Mouse (Mus musculus) cortical plate, adult 2 months (tissue): ENCODE data around the gene Lsm2.

ENCODE experiments used
- CTCF ChIP-seq: fragments of 200-500 bp; IDR thresholded peaks from 2 replicates; pipeline ENCODE4 v1.5.1; 2011; ENCODE audit warnings: mild to moderate bottlenecking, control low read depth, low read length; ENCODE audit not compliant: insufficient read depth; ENCODE audit errors: extremely low read depth
- POLR2A ChIP-seq: fragments of 200-500 bp; IDR thresholded peaks from 2 replicates; pipeline ENCODE4 v1.6.1; 2011; ENCODE audit warnings: mild to moderate bottlenecking, low read length, control low read depth; ENCODE audit not compliant: insufficient read depth; ENCODE audit errors: extremely low read depth

DNA sequence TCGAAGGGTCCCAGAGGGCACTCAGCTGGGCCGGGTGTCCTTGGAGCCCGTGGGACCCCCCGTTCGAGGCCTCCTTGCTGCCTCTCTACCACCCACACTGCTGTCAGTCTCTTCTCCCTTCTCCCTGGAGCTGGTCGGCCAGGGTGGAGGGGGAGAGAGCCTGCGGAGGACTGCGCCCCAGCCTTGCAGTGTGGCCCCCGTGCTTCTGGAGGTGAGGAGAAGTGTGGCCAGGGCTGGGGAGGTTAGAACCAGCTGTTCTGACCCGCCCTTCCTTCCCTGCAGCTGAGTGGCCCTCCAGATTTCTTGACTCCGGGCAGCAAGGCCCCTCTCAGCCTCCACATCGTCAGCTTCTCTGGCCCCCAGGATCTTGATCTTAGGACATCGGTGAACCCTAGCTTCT is 42.6 kb downstream of the Lsm2 start:
- TF ChIP-seq POLR2A (no peak), CTCF (no peak)
